Mouse (Mus musculus): Measurements from ENCODE around the gene Pold3. TPM values are rescaled to one million over a fixed set of nuclear protein-coding genes. Genes with fewer than 3 reads are reported as not detected.
A peak's percentile ranks its signal among the peaks of the same experiment; 100 is the strongest.

Pold3 gene
- polyA plus RNA-seq, 1 experiment: 9.6 TPM

DNA sequence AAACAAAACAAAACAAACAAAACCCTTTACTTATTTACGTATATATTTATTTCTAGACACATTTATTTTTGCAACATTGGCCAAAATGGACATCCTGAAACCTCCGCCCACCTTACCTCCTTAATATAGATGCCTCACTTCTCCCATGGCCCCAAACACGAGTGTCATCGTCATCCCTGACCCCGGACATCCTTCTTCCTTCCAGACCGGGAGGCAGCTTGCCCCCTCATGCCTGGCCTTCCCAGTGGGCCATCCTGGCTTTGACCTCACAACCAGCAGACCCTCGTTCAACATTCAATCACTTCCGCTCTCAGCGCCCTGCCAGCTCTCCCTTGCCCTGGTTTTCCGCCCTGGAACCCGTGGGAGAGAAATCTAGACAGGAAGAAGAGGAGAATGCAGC is 29.3 kb upstream of the Pold3 start:
- H3K4me1 ChIP-seq (ENCODE audit: control insufficient read depth, insufficient read depth, low read length): 0 out of 2 replicates have a peak, but pooled peaks cover 4% of the 10 kb centered on the region
- H3K4me3 ChIP-seq (ENCODE audit: insufficient read depth, low read depth, low read length): no peak overlapping the region
- 67% methylated on average over 11 of the region's 11 CpGs for WGBS
- TF ChIP-seq CTCF (conservative IDR thresholded peaks at IDR 0.05; ENCODE audit: insufficient read depth, insufficient read length, low read depth, low read length) (no peak), POLR2A (IDR thresholded peaks at IDR 0.05; ENCODE audit: low read depth, low read length) (no peak)
- H3K27ac ChIP-seq (ENCODE audit: insufficient read depth, low read depth, low read length): 0 out of 2 replicates have a peak overlapping the region, but pooled peaks have one; percentile 52
- H3K36me3 ChIP-seq (ENCODE audit: control insufficient read depth, insufficient read depth, low read length): no peaks in the 10 kb centered on the region
- no peaks in the 10 kb centered on the region for H3K27me3 ChIP-seq (replicated peaks; ENCODE audit: control insufficient read depth, insufficient read depth, low read length)
- DNase-seq: no peak

DNA sequence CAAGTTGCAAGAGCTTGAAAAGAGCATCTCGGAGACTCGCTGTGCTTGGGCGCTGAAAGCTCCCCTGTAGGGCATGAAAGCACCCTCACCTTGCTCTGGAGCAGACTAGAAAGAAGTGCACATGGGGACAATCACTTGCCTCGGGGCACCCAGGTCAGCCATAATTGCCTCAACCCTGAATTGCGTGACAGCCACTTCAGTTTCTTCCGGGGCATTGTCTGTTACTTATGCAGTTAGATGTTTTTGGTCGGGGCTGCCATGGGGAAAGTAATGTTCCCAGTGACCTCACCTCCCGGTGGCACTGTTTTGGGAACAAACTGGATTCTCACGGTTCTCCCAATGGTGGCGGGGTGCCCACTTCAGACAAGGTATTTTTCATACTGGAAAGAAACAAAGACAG is 28.7 kb upstream of the Pold3 start:
- H3K4me1 ChIP-seq (ENCODE audit: control insufficient read depth, insufficient read depth, low read length): no peaks in the 10 kb centered on the region
- no peak overlapping the region for H3K27ac ChIP-seq (ENCODE audit: insufficient read depth, low read depth, low read length)
- WGBS: 46% methylated on average over 10 of the region's 10 CpGs
- no peaks in the 10 kb centered on the region for H3K36me3 ChIP-seq (ENCODE audit: control insufficient read depth, insufficient read depth, low read length)
- no peak for TF ChIP-seq CTCF (conservative IDR thresholded peaks at IDR 0.05; ENCODE audit: insufficient read depth, insufficient read length, low read depth, low read length)
- TF ChIP-seq POLR2A (IDR thresholded peaks at IDR 0.05; ENCODE audit: low read depth, low read length): no peak
- DNase-seq: peak; percentile 25
- H3K27me3 ChIP-seq (replicated peaks; ENCODE audit: control insufficient read depth, insufficient read depth, low read length): no peaks in the 10 kb centered on the region
- H3K4me3 ChIP-seq (ENCODE audit: insufficient read depth, low read depth, low read length): no peak overlapping the region

GRCm38 (mm10) chr7:100148586-100148985 is 27.2 kb upstream of the Pold3 start:
- TF ChIP-seq POLR2A (IDR thresholded peaks at IDR 0.05; ENCODE audit: low read depth, low read length) (no peak), CTCF (conservative IDR thresholded peaks at IDR 0.05; ENCODE audit: insufficient read depth, insufficient read length, low read depth, low read length) (no peak)
- H3K4me3 ChIP-seq (ENCODE audit: insufficient read depth, low read depth, low read length): no peak overlapping the region
- 64% methylated on average over 4 of the region's 4 CpGs for WGBS
- H3K27me3 ChIP-seq (replicated peaks; ENCODE audit: control insufficient read depth, insufficient read depth, low read length): no peaks in the 10 kb centered on the region
- no peak overlapping the region for H3K27ac ChIP-seq (ENCODE audit: insufficient read depth, low read depth, low read length)
- no peaks in the 10 kb centered on the region for H3K4me1 ChIP-seq (ENCODE audit: control insufficient read depth, insufficient read depth, low read length)
- no peak for DNase-seq
- no peaks in the 10 kb centered on the region for H3K36me3 ChIP-seq (ENCODE audit: control insufficient read depth, insufficient read depth, low read length)

DNA sequence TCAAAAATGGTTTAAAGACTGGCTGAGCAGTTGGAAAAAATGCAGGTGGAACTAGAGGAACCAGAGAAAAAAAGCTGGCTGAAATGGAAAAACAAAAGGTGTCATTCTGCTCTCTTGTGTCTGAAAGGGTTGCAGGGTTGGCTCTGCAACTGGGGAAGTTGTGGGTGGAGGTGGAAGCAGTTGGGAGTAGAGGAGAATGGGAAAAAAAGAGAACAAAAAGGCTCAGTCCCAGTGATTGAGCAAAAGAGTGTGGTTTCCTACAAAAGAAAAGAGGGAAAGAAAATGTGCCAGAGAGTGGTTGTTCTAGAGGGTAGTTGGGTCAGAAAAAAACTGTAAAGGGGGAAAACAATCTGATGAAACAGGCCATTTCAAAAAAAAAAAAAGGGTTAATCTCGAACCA is 19.2 kb upstream of the Pold3 start:
- no peaks in the 10 kb centered on the region for H3K36me3 ChIP-seq (ENCODE audit: control insufficient read depth, insufficient read depth, low read length)
- no peak overlapping the region for H3K4me3 ChIP-seq (ENCODE audit: insufficient read depth, low read depth, low read length)

DNA sequence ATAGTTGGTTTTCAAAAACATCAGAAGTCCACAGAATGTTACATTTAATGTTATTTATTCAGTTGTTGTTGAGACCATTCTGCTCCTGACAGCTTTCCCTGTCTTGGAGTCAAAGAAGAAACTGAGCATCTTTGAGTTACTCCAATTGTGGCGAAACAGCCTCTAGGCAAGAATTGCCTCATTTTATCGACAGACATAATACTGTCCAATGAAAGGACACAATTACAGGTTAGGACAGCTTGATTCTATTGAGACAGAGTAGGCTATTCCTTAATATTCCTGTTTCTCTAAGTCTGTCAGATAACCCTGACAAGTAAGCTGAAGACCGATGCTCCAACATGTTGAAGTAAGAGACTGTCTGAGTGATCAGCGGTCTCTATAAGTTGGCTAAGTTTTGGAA is 16.7 kb upstream of the Pold3 start:
- Histone ChIP-seq H3K27ac (ENCODE audit: insufficient read depth, low read depth, low read length) (no peak overlapping the region), H3K4me1 (ENCODE audit: control insufficient read depth, insufficient read depth, low read length) (no peaks in the 10 kb centered on the region), H3K27me3 (replicated peaks; ENCODE audit: control insufficient read depth, insufficient read depth, low read length) (no peaks in the 10 kb centered on the region), H3K4me3 (ENCODE audit: insufficient read depth, low read depth, low read length) (no peak overlapping the region), H3K36me3 (ENCODE audit: control insufficient read depth, insufficient read depth, low read length) (no peaks in the 10 kb centered on the region)
- 97% methylated on average over 4 of the region's 4 CpGs for WGBS
- no peak for TF ChIP-seq POLR2A (IDR thresholded peaks at IDR 0.05; ENCODE audit: low read depth, low read length)
- TF ChIP-seq CTCF (conservative IDR thresholded peaks at IDR 0.05; ENCODE audit: insufficient read depth, insufficient read length, low read depth, low read length): no peak
- no peak for DNase-seq

More for the DNA sequence above, 19.2 kb upstream of the Pold3 start:
- Histone ChIP-seq H3K27me3 (replicated peaks; ENCODE audit: control insufficient read depth, insufficient read depth, low read length) (no peaks in the 10 kb centered on the region), H3K4me1 (ENCODE audit: control insufficient read depth, insufficient read depth, low read length) (no peaks in the 10 kb centered on the region), H3K27ac (ENCODE audit: insufficient read depth, low read depth, low read length) (no peak overlapping the region)
- WGBS: 70% methylated on average over 1 of the region's 1 CpGs
- DNase-seq: no peak
- TF ChIP-seq CTCF (conservative IDR thresholded peaks at IDR 0.05; ENCODE audit: insufficient read depth, insufficient read length, low read depth, low read length) (no peak), POLR2A (IDR thresholded peaks at IDR 0.05; ENCODE audit: low read depth, low read length) (no peak)

GRCm38 (mm10) chr7:100137038-100137437 is 15.7 kb upstream of the Pold3 start:
- 69% methylated on average over 9 of the region's 9 CpGs for WGBS
- H3K4me3 ChIP-seq (ENCODE audit: insufficient read depth, low read depth, low read length): no peak overlapping the region
- H3K27me3 ChIP-seq (replicated peaks; ENCODE audit: control insufficient read depth, insufficient read depth, low read length): no peaks in the 10 kb centered on the region
- TF ChIP-seq CTCF (conservative IDR thresholded peaks at IDR 0.05; ENCODE audit: insufficient read depth, insufficient read length, low read depth, low read length) (no peak), POLR2A (IDR thresholded peaks at IDR 0.05; ENCODE audit: low read depth, low read length) (no peak)
- H3K4me1 ChIP-seq (ENCODE audit: control insufficient read depth, insufficient read depth, low read length): no peaks in the 10 kb centered on the region
- H3K27ac ChIP-seq (ENCODE audit: insufficient read depth, low read depth, low read length): no peak overlapping the region
- DNase-seq: peak; percentile 81
- no peaks in the 10 kb centered on the region for H3K36me3 ChIP-seq (ENCODE audit: control insufficient read depth, insufficient read depth, low read length)

GRCm38 (mm10) chr7:100132379-100132778 is 11.0 kb upstream of the Pold3 start:
- H3K4me3 ChIP-seq (ENCODE audit: insufficient read depth, low read depth, low read length): no peak overlapping the region
- no peaks in the 10 kb centered on the region for H3K4me1 ChIP-seq (ENCODE audit: control insufficient read depth, insufficient read depth, low read length)
- no peak for TF ChIP-seq CTCF (conservative IDR thresholded peaks at IDR 0.05; ENCODE audit: insufficient read depth, insufficient read length, low read depth, low read length)
- no peak for TF ChIP-seq POLR2A (IDR thresholded peaks at IDR 0.05; ENCODE audit: low read depth, low read length)
- H3K27me3 ChIP-seq (replicated peaks; ENCODE audit: control insufficient read depth, insufficient read depth, low read length): no peaks in the 10 kb centered on the region
- WGBS: 73% methylated on average over 1 of the region's 1 CpGs
- no peaks in the 10 kb centered on the region for H3K36me3 ChIP-seq (ENCODE audit: control insufficient read depth, insufficient read depth, low read length)
- no peak for DNase-seq
- H3K27ac ChIP-seq (ENCODE audit: insufficient read depth, low read depth, low read length): no peak overlapping the region
